Mouse (Mus musculus) adrenal gland, adult 2 months (tissue): Measurements from ENCODE around the gene BC024978. TPM values are rescaled to one million over a fixed set of nuclear protein-coding genes. Genes with fewer than 3 reads are reported as not detected.
"Not testable (repeated sequence)": the region's sequence is repeated elsewhere in the genome, so short reads cannot be mapped to it uniquely, and the experiment has no call there.

Source experiments
- DNase-seq: peaks from one replicate; pipeline ENCODE4 v3.0.0; 2021
- polyA plus RNA-seq: library from polyadenylated mRNA; depleted of rRNA; stranded (reverse); fragments of >200 nt; gene quantifications from 2 replicates; pipeline ENCODE4 v1.2.3, GENCODE M21; 2012
- total RNA-seq, 2 experiments: library from RNA; stranded (reverse); gene quantifications; 2 replicates each; pipeline ENCODE4 v1.2.3; 2021

BC024978 gene
- total and polyA plus RNA-seq, 3 experiments: 21.6 to 24.9 (median 24.9) TPM

GRCm38 (mm10) chr7:27224877-27225575, 29.4 kb downstream of the BC024978 start:
- peak; percentile 81 for DNase-seq

- no peak for DNase-seq
These were observed 31.7 kb downstream of the BC024978 start for GRCm38 (mm10) chr7:27227276-27227675.

DNA sequence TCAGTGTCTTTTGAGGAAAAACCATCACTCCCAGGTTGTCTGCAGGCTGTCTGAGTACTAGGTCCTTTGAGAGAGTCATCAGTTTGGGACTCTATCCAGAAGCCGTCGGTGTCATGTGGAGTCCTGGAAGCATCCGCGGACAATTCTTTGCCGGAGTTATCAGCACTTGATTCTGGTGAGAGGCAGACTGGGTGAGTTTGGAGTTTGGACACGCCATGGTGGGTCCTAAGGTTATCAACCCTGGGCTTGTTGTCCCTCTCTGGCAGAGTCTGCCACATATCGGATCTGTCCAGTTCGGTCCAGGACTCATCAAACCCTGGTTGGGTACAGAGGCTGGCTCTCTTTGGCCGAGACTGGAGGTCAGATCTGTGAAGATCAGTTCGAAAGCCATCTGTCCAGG, 32.1 kb downstream of the BC024978 start:
- peak; percentile 65 for DNase-seq

GRCm38 (mm10) chr7:27228281-27228821, 32.8 kb downstream of the BC024978 start, which contains the start of gene Itpkc:
Gene Itpkc, minus strand, starts transcription at chr7:27228661.
- DNase-seq: peak; percentile 96

DNA sequence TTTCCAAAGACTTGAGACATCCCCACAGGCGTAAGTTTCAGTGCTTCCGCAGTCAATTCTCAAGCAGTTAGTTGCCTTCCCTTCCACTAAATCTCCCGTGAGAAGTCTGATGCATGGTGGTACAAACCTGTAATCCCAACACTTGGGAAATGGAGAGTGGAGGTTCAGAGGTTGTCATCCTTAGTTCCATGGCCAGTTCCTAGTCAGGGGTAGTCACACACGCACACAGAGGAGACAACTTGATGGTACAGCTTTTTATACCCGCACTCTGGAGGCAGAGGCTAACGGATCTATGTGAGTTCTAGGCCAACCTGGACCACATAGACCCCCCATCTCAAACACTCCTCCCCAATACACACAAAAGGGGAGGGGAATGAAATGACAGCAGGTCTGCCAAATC, 33.3 kb downstream of the BC024978 start:
- no peak for DNase-seq

GRCm38 (mm10) chr7:27230781-27231180, 35.2 kb downstream of the BC024978 start:
- DNase-seq: no peak

DNA sequence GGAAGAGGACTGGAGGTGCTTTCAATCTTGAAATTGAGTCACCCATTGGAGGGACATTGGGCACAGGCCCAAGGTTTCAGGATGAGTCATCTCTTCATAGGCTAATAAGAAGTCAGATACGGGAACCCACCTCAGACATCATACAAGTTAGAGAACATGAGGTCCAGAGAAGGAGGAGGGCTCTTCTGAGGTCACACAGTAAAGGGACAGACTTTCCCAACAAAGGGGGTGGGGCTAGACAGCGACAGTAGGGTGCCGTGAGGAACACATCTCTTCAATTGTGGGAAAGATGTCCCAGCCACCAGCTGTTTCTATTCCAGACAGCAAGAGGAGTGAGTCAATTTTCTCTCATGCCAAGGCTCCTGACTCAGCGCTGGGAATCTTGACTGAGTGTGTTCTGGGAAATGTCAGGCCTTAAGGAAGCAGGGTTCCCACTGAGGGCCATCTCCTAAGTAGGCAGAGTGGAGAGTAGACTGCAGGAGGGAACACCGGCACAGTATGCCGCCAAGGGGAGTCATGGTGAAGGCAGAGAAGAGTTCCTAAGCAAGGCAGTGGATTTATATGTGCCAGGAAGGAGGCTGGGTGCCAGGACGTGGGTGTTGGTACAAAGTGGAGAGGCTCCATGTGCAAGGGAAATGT, 36.2 kb downstream of the BC024978 start:
- DNase-seq: peak; percentile 93

GRCm38 (mm10) chr7:27232781-27233281, 37.2 kb downstream of the BC024978 start, which contains the start of gene Coq8b:
Gene Coq8b, plus strand, starts transcription at chr7:27233023.
- peak; percentile 97 for DNase-seq

DNA sequence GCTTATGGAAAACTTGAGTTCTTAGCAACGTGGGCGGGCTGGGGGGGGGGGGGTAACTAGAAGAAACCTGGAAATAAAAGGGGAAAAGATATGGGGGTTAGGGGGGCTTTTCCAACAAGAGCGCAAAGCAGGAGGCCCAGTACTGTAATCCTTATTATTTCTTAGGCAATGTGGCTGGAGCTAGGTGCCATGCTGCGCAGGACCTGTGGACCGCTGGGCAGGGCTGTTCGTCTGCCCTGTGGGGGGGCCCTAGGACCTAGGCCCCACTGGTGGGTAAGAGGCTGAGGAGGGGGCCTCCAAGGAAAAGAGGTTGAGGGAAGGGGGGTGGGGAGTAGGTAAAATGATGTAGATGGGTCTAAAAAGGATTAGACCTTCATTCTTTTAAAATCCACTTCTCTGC, 37.7 kb downstream of the BC024978 start:
- DNase-seq: no peak

DNA sequence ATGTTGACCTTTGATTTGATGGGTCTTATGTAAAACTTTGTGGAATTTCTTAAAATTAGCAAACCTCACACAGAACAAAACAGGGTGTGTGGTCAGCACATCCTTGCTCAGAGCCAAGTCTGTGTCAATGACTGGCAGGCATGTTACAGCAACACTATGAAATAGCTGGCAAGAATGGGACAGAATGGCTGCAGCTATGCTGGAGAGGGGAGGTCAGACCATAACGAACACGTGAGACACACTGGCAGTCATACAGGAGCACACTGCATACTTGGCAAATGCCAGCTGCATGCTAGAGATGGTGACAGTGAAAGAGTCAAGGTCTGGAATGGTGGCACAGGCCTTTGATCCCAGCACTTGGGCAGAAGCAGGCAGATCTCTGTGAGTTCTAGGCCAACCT, 40.1 kb downstream of the BC024978 start:
- peak; percentile 77 for DNase-seq

GRCm38 (mm10) chr7:27237527-27237926, 41.9 kb downstream of the BC024978 start:
- no peak for DNase-seq

GRCm38 (mm10) chr7:27238568-27238967, 43.0 kb downstream of the BC024978 start:
- no peak for DNase-seq

DNA sequence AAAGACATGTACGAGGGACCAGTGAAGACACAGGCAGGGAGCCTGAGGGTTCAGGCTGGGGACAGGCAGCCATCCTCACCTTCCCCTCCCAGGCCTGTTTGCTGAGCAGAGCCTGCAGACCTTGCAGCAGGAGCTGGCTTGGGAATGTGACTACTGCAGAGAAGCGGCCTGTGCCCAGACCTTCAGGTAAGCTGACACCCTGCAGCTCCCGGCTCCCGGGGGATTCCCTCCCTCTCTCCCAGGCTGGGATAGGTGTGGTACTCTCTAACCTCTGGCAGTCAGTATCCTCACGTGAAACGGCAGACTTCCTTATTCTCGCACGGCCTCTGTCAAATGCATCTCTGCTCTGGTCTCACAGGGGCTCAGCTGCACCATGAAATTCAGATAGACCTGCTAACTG, 47.6 kb downstream of the BC024978 start:
- no peak for DNase-seq

DNA sequence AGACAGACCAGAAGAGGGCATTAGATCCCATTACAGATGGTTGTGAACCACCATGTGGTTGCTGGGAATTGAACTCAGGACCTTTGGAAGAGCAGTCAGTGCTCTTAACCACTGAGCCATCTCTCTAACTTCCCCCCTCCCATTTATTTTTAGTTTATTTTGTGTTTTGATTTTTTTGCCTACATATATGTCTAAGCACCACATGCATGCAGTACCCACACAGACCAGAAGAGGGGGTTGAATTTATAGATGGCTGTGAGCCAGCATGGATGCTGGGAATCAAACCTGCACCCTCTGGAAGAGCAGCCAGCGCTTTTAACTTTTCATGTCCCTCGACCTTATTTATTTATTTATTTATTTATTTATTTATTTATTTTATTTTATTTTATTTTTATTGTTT, 48.5 kb downstream of the BC024978 start:
- DNase-seq: not testable (repeated sequence)

DNA sequence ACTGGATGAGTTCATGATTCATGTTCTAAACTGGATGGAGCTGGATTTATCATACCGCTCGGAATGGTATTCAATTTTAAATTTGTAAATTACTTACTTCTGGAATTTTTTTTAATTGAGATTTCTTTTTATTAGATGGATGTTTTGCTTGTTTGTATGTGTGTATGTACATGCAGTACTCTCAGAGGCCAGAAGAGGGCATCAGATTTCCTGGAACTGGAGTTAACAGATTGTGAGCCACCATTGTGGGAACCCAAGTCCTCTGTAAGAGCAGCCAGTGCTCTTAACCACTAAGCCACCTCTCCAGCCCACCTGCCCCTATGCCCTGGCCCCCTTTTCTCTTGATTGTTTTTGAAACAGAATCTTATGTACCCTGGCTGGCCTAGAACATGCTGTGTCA, 53.6 kb downstream of the BC024978 start:
- no peak for DNase-seq

DNA sequence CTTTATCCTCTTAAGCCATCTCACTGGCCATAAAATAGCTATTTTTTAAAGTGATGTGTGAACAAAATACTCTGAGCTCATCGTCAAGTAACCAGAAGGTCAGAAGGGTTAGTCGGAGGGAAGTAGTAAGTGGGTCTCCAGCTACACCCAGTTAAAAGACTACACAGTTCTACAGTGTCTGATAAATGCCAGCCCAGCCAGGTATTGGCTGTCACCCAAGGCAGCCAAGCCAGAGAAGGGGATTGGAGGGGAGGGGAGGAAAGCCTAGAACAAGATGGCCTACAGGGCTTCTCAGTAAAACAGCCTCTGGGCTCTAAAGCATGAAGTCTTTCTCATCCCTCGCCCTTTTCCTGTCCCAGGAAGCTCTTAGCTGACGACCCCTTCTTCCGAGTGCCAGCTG, 54.3 kb downstream of the BC024978 start:
- DNase-seq: no peak

DNA sequence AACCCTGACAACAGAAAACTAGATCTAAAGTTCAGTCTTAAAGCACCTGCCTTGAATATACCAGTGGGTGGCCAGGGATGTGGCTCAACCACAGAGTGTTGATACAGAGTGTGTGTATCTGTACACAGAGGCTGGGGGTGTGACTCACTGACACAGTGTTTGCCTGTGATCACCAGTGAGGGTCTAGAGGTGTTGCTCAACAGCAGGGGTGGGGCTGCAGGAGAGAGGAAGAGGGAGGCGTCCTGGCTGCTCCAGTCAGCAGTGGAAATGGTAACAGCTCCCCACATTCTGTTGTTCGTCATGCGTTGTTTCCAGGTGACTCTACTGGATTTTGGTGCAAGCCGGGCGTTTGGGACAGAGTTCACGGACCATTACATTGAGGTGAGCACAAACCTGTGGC, 56.4 kb downstream of the BC024978 start:
- no peak for DNase-seq

- DNase-seq: peak; percentile 23
These were observed 60.1 kb downstream of the BC024978 start for GRCm38 (mm10) chr7:27255721-27256120.

- peak; percentile 83 for DNase-seq
These were observed 61.7 kb downstream of the BC024978 start for GRCm38 (mm10) chr7:27257046-27257851.

GRCm38 (mm10) chr7:27257852-27258204, 62.2 kb downstream of the BC024978 start:
- no peak for DNase-seq

DNA sequence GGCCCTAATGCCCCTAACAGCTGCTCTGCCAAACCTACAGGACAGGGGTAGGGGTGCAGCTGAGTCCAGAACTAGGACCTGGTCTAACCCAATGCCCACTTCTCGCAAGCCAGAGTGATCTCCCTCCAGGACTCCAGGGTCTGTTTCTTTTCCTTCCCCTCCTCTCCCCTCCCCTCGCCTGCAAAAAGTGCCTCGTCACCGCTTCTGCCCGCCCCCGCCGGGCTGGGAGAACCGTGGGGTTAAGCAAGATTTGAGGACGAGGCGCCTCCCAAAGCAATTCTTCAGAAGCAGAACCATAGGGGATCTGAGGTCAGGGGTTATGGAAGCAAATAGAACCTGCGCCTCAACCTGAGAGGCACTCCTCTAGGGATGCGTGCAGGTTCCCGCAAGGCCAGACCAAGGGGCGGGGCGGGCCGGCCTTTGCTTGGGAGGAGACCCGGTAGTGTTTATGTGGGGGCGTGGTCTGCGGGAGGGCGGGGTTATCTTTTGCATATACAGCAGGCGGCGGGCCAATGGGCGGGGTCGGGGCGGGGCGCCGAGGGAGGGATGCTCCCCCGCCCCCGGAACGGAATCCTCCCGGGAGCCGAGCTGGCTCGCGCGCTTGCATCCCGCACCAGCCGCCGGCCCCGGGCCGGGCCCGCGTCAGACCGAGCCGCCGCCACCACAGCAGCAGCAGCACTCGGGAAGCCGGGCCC, 62.8 kb downstream of the BC024978 start, which contains the start of gene Numbl:
TSS of gene Numbl (plus strand) at position 229 of the 695 bp plus-strand sequence.
- DNase-seq: peak; percentile 96

GRCm38 (mm10) chr7:27259271-27259721, 63.7 kb downstream of the BC024978 start:
- DNase-seq: no peak
